Mouse (Mus musculus) liver, embryonic 12.5 days (tissue): Measurements from ENCODE around the gene Grrp1. TPM values are rescaled to one million over a fixed set of nuclear protein-coding genes. Genes with fewer than 3 reads are reported as not detected.
A peak's percentile ranks its signal among the peaks of the same experiment; 100 is the strongest.

ENCODE experiments used
- ATAC-seq: fragments of 200-750 bp; cut with Nextera tagmentation; 2 replicates; pipeline ENCODE4 v1.8.0; 2017; ENCODE audit warnings: moderate number of reproducible peaks, mild to moderate bottlenecking, moderate library complexity
- H3K27ac ChIP-seq: fragments of 300-500 bp; sonication (generic); 2 replicates; pipeline ENCODE4 v1.5.1; 2016; ENCODE audit warnings: mild to moderate bottlenecking
- H3K27me3 ChIP-seq: fragments of 300-500 bp; sonication (generic); replicated peaks from 2 replicates; pipeline ENCODE4 v1.6.1; 2016; ENCODE audit warnings: mild to moderate bottlenecking, moderate library complexity
- H3K36me3 ChIP-seq: fragments of 300-500 bp; sonication (generic); 2 replicates; pipeline ENCODE4 v1.6.1; 2016; ENCODE audit warnings: mild to moderate bottlenecking, moderate library complexity
- H3K4me1 ChIP-seq: fragments of 300-500 bp; sonication (generic); 2 replicates; pipeline ENCODE4 v1.6.1; 2016
- H3K4me2 ChIP-seq: fragments of 300-500 bp; sonication (generic); 2 replicates; pipeline ENCODE4 v1.6.1; 2016; ENCODE audit warnings: mild to moderate bottlenecking, moderate library complexity
- H3K4me3 ChIP-seq: fragments of 300-500 bp; sonication (generic); 2 replicates; pipeline ENCODE4 v1.5.1; 2016; ENCODE audit warnings: mild to moderate bottlenecking, moderate library complexity
- H3K9ac ChIP-seq: fragments of 300-500 bp; sonication (generic); 2 replicates; pipeline ENCODE4 v1.6.1; 2016; ENCODE audit warnings: mild to moderate bottlenecking, moderate library complexity
- H3K9me3 ChIP-seq: fragments of 300-500 bp; sonication (generic); replicated peaks from 2 replicates; pipeline ENCODE4 v1.6.1; 2016; ENCODE audit warnings: mild to moderate bottlenecking, moderate library complexity
- WGBS: fragments of 180-500 bp; shearing (Covaris S2); methylation state at CpG from one replicate; pipeline ENCODE4 v1.1.7; 2016; ENCODE audit not compliant: insufficient replicate concordance; 5-methylcytosine and 5-hydroxymethylcytosine counted together
- polyA plus RNA-seq: library from polyadenylated mRNA; unstranded; fragments of >200 nt; fragmentation: Nextera tagmentation; extraction: Ambion mirVana; gene quantifications from 2 replicates; pipeline ENCODE4 v1.2.1, GENCODE M21; 2016

The Grrp1 gene
- polyA plus RNA-seq, 1 experiment from 2014 or later: 1.8 TPM

DNA sequence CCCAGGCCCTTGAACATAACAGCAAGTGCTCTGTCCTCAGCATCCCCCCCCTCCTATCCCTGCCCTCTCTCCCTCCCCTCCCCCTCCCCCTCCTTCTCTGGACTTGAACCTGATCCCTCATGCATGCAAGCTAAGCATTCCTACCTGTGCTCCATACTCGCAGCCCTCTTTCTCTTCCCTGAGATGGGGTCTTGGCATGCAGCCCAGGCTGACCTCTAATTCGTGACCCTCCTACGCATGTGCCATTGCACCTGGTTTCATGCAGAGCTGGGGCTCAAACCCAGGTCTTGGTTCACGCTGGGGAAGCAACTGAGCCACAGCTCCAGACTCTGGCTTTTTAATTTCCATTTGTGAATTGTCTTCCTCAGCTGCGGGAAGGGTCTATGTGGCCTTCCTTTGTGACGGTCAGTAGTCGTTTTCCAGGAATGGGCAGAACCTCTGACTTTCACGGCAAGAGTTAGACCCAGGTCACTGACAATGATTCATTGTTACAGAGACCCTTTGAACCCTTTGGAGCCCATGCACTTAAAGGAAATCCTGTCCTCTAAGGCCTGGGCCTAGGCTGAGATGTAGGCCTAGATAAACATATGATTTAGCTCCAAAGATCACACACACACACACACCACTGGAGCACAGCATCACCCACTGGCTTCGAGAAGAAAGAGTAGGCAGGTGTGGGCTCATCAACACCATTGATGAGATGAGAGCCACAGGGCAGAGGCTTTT is 12.1 kb upstream of the Grrp1 start:
- ATAC-seq: no peak
- Histone ChIP-seq H3K9me3 (no peaks in the 10 kb centered on the region; the same call in 1 of the 2 replicates), H3K4me1 (no peaks in the 10 kb centered on the region), H3K9ac (no peak overlapping the region), H3K36me3 (no peaks in the 10 kb centered on the region), H3K27ac (no peak overlapping the region), H3K4me3 (no peak overlapping the region), H3K27me3 (no peaks in the 10 kb centered on the region), H3K4me2 (no peak overlapping the region)
- 62% methylated on average over 9 of the region's 9 CpGs for WGBS

DNA sequence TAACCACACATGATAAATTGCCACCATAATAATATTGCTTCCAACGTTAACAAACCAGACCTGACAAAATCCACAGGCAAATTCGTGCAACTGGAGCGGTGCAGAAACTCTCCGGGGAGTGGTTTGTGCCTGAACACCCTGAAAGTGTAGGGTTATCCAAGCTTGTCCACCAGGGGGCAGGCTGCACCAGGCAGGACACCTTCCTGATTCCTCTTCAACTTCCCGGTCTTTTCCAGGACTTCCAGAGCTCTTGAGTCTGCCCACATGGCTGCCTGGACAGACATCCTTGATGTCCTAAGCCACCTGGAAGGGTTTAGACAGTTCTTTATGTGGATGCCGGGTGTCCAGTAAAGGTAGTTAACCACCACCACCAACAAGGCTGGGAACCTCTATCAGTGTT is 9.3 kb upstream of the Grrp1 start:
- Histone ChIP-seq H3K27me3 (0 out of 2 replicates have a peak, but pooled peaks cover 10% of the 10 kb centered on the region), H3K4me1 (no peaks in the 10 kb centered on the region), H3K27ac (no peak overlapping the region), H3K9ac (no peak overlapping the region), H3K9me3 (no peaks in the 10 kb centered on the region; the same call in 1 of the 2 replicates), H3K36me3 (no peaks in the 10 kb centered on the region), H3K4me3 (no peak overlapping the region), H3K4me2 (no peak overlapping the region)
- no peak for ATAC-seq
- WGBS: 45% methylated on average over 6 of the region's 6 CpGs

- Histone ChIP-seq H3K4me3 (no peak overlapping the region), H3K4me1 (peaks cover 30% of the 10 kb centered on the region), H3K36me3 (no peaks in the 10 kb centered on the region), H3K4me2 (no peak overlapping the region), H3K27me3 (peaks cover 54% of the 10 kb centered on the region), H3K27ac (no peak overlapping the region), H3K9me3 (no peaks in the 10 kb centered on the region), H3K9ac (no peak overlapping the region)
- 44% methylated on average over 11 of the region's 11 CpGs for WGBS
- no peak for ATAC-seq
Measured at GRCm38 (mm10) chr4:134258354-134258753, 4.4 kb upstream of the Grrp1 start.

DNA sequence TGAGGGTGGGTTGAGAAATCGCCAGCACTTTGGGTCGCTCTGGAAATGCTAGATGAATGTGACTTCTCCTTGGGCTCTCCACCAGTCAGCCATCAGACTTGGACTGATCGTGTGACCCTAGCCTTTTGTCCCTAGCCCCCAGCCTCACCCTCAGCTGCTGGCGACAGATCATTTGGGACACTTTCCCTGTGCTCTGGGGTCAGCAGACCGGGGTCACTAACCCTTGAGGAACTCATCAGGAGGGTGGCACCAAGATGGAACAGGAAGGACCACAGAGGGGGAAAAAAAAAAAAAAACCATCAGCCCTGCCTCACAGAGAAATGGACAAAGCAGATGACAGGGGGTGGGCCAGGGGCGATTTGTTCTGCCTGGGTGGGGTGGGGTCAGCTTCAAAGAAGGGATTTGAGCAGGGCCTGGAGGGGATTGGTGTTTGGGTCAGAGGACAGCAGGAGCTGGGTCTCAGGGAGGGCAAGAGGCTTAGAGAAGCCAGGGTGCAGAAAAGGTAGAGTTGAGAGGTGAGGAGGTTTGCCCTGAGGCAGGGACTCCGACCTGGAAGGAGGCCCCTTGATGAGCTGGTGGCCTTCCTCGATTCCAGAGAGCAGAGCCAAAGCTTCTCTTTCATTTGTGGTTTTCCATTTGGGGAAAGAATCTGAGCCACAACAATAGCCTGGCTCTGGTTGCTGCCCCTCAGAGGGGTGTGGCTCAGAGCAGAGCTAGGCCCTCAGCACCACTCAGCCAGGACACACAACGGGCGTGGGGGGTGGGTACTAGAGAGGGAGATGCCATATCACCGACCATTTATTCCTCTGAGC is 3.5 kb upstream of the Grrp1 start:
- H3K4me2 ChIP-seq: no peak overlapping the region
- no peak overlapping the region for H3K4me3 ChIP-seq
- no peak for ATAC-seq
- H3K27ac ChIP-seq: no peak overlapping the region
- H3K9me3 ChIP-seq: no peaks in the 10 kb centered on the region
- H3K4me1 ChIP-seq: peaks cover 38% of the 10 kb centered on the region
- peaks cover 64% of the 10 kb centered on the region for H3K27me3 ChIP-seq
- no peaks in the 10 kb centered on the region for H3K36me3 ChIP-seq
- 29% methylated on average over 11 of the region's 11 CpGs for WGBS
- no peak overlapping the region for H3K9ac ChIP-seq

DNA sequence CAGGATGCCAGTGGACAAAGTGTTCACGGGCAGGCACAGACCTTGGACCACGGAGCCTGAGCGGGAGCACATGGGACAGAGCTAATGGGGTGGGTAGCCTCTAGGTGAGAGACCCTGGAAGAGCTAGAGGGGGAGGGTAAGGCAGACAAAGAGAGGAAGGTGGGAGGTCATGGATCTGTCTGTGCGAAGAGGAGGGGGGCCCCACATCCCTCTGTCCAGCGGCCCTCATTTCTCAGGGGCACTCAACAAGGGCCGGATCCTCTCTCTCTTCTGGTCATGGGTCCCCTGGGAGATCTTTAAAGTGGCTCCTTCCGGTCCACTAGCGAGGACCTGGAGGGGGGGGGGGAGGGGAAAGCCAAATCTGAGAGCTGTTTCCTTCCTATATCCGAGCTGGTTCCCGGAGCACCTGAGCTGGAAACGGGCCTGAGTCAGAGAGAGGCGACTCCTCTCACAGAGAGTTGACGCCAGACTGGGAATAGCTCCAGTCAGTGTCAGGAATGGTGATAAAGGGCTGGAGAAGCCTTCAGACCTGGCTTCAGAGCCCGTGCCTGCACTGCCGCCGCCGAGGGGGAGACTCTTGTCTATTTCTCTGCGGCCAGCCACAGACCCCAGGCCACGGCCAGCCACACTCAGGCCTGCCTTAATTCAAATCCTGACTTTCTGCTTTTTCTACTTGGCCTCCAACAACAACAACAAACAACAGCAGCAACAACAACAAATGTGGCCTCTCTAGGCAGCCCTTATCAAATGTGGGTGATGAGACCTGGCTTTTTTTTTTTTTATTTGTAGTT is 2.7 kb upstream of the Grrp1 start:
- H3K4me1 ChIP-seq: peaks cover 46% of the 10 kb centered on the region
- H3K9ac ChIP-seq: 0 out of 2 replicates have a peak overlapping the region, but pooled peaks have one; percentile 10
- peaks cover 72% of the 10 kb centered on the region for H3K27me3 ChIP-seq
- peak overlapping the region; percentile 10; the same call in 1 of the 2 replicates for H3K4me2 ChIP-seq
- 23% methylated on average over 18 of the region's 19 CpGs for WGBS
- H3K9me3 ChIP-seq: no peaks in the 10 kb centered on the region
- H3K36me3 ChIP-seq: no peaks in the 10 kb centered on the region
- no peak for ATAC-seq
- no peak overlapping the region for H3K4me3 ChIP-seq
- H3K27ac ChIP-seq: 0 out of 2 replicates have a peak overlapping the region, but pooled peaks have one; percentile 40

GRCm38 (mm10) chr4:134255854-134256253 is 1.9 kb upstream of the Grrp1 start:
- Histone ChIP-seq H3K27me3 (peaks cover 79% of the 10 kb centered on the region), H3K9me3 (no peaks in the 10 kb centered on the region), H3K36me3 (no peaks in the 10 kb centered on the region), H3K27ac (0 out of 2 replicates have a peak overlapping the region, but pooled peaks have one; percentile 40), H3K4me3 (no peak overlapping the region), H3K4me2 (no peak overlapping the region), H3K9ac (0 out of 2 replicates have a peak overlapping the region, but pooled peaks have one; percentile 10), H3K4me1 (peaks cover 54% of the 10 kb centered on the region)
- 42% methylated on average over 4 of the region's 4 CpGs for WGBS
- ATAC-seq: no peak

GRCm38 (mm10) chr4:134254835-134255234 is 929 bp upstream of the Grrp1 start:
- WGBS: 32% methylated on average over 3 of the region's 3 CpGs
- ATAC-seq: no peak

GRCm38 (mm10) chr4:134252911-134253721 is 790 bp downstream of the Grrp1 start:
- H3K9me3 ChIP-seq: no peaks in the 10 kb centered on the region
- H3K9ac ChIP-seq: no peak overlapping the region
- ATAC-seq: no peak
- H3K4me2 ChIP-seq: peak overlapping the region; percentile 71
- peak overlapping the region; percentile 28; the same call in 1 of the 2 replicates for H3K4me3 ChIP-seq
- peaks cover 68% of the 10 kb centered on the region for H3K4me1 ChIP-seq
- WGBS: 10% methylated on average over 15 of the region's 15 CpGs
- H3K27ac ChIP-seq: no peak overlapping the region
- peaks cover 96% of the 10 kb centered on the region for H3K27me3 ChIP-seq
- no peaks in the 10 kb centered on the region for H3K36me3 ChIP-seq

More at GRCm38 (mm10) chr4:134254835-134255234, 929 bp upstream of the Grrp1 start:
- H3K4me3 ChIP-seq: no peak overlapping the region
- H3K27me3 ChIP-seq: peaks cover 90% of the 10 kb centered on the region
- H3K9me3 ChIP-seq: no peaks in the 10 kb centered on the region
- no peaks in the 10 kb centered on the region for H3K36me3 ChIP-seq
- H3K27ac ChIP-seq: no peak overlapping the region
- no peak overlapping the region for H3K9ac ChIP-seq
- H3K4me2 ChIP-seq: no peak overlapping the region
- peaks cover 63% of the 10 kb centered on the region for H3K4me1 ChIP-seq

GRCm38 (mm10) chr4:134252131-134252910 is 1.6 kb downstream of the Grrp1 start:
- Histone ChIP-seq H3K4me1 (peaks cover 68% of the 10 kb centered on the region), H3K27me3 (peaks cover 96% of the 10 kb centered on the region), H3K27ac (no peak overlapping the region), H3K4me2 (peak overlapping the region; percentile 71), H3K9ac (no peak overlapping the region), H3K4me3 (peak overlapping the region; percentile 48), H3K36me3 (no peaks in the 10 kb centered on the region), H3K9me3 (no peaks in the 10 kb centered on the region)
- 9% methylated on average over 22 of the region's 22 CpGs for WGBS
- ATAC-seq: no peak

DNA sequence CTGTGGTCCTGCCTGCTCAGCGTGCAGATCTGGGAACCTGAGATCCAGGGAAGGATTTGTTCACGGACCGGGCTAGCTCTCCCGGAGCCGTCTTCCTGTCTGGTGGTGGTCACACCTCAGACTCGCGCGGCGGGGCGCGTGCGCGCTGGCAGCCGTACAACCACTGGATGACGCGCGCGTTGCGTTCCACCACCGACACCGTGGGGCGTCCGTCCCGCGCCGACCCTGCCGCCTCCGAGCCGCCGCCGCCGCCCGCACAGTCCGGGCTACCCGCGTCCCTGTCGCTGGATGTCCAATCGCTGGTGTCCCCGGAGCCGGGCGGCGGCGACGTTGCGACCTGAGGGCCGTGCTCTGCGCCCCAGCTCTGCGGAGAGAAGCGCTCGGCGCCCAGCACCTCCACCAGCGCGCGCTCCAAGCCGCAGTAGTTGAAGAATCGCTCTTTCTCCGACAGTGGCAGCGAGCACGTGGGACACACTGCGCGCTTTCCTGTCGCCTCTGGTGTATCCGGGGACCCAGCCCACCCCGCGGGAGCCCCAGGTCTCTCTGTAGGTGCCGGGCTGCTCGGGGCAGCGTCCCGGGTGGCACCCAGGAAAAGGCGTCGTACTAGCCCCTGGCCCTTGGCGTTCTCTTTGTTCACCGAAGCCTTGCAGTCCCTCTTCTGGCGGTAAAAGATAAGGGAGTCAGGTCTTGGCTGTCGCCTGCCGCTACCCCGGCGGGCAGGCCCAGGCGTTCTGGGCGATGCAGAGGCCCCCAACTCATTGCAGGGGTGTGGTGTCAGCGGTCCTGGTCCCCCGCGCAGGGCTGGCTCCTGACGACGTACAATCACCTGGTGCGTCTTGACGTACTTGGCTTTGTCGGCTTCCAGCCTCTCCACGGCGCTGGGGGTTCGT is 2.4 kb downstream of the Grrp1 start:
- no peaks in the 10 kb centered on the region for H3K9me3 ChIP-seq
- WGBS: under 1% methylated on average over 91 of the region's 91 CpGs
- peak overlapping the region; percentile 36 for H3K9ac ChIP-seq
- H3K4me1 ChIP-seq: peaks cover 60% of the 10 kb centered on the region
- peak overlapping the region; percentile 48 for H3K4me3 ChIP-seq
- H3K27me3 ChIP-seq: peaks cover 100% of the 10 kb centered on the region
- ATAC-seq: 0 out of 2 replicates have a peak, but pooled peaks have one; percentile 40
- no peak overlapping the region for H3K27ac ChIP-seq
- H3K4me2 ChIP-seq: peak overlapping the region; percentile 71
- no peaks in the 10 kb centered on the region for H3K36me3 ChIP-seq
